In the genomic region with DNA sequence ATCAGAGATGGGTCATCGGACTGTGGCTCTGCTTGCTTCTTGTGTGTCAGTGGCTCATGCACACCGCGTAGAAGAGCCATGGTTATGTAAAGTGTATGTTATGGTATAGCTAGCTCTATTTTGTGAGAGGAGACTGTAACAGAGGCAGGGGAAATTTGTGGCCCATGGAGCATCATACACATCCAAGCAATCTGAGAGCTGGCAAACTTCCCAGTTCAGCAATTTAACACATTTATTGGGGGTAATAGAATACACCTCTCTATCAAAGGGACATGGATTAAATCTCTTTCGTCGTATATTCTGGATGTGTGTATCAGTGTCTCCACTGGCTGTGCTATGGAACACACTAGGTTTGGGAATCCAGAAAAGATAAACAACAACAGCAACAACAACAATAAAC, we compare ENCODE assay signal across 22 mouse cellular contexts.
"Had no signal": no experiment of that assay in that cellular context is flagged by ENCODE, and none has a peak within 500 bp of the region (broad histone marks: within the 10 kb centered on the region; RNA-seq: fewer than 3 reads in every experiment).

No protein-coding gene starts in this region.

- H3K4me2 ChIP-seq: limb, embryonic 12.5 days; limb, embryonic 15.5 days; liver, embryonic 11.5 days; lung, embryonic 15.5 days; midbrain, embryonic 11.5 days; neural tube, embryonic 12.5 days had no signal

- H3K4me1 ChIP-seq: limb, embryonic 12.5 days; limb, embryonic 15.5 days; lung, embryonic 15.5 days; neural tube, embryonic 12.5 days had no signal

- H3K9ac ChIP-seq: limb, embryonic 12.5 days; limb, embryonic 15.5 days; liver, embryonic 14.5 days; liver, postnatal 0 days; lung, embryonic 15.5 days; neural tube, embryonic 12.5 days had no signal

- DNase-seq: kidney, adult 18-20 months; kidney, adult 9 months; kidney, postnatal 14 days; kidney, postnatal 4 days; left cerebral cortex, postnatal 4 days; liver, postnatal 0 days; lung, postnatal 10 days; lung, postnatal 4 days; midbrain, embryonic 14.5 days; right cerebral cortex, adult 18-20 months; right cerebral cortex, postnatal 14 days; right cerebral cortex, postnatal 4 days; thymus, adult 2 months; thymus, postnatal 25 days had no signal

- H3K36me3 ChIP-seq: limb, embryonic 12.5 days; limb, embryonic 15.5 days; lung, embryonic 15.5 days; neural tube, embryonic 12.5 days had no signal

- H3K4me3 ChIP-seq: limb, embryonic 12.5 days; limb, embryonic 15.5 days; lung, embryonic 15.5 days; neural tube, embryonic 12.5 days had no signal

- ATAC-seq: liver, postnatal 0 days had no signal

- H3K27me3 ChIP-seq: limb, embryonic 12.5 days; limb, embryonic 15.5 days; lung, embryonic 15.5 days; neural tube, embryonic 12.5 days had no signal

- H3K27ac ChIP-seq: limb, embryonic 12.5 days; limb, embryonic 15.5 days; liver, embryonic 14.5 days; lung, embryonic 15.5 days; neural tube, embryonic 12.5 days; stomach, postnatal 0 days had no signal

- H3K9me3 ChIP-seq: limb, embryonic 12.5 days; limb, embryonic 15.5 days; lung, embryonic 15.5 days; neural tube, embryonic 12.5 days had no signal
